ENCODE assay signal across 10 mouse cellular contexts in genomic region chr4:46569671-46570070, GRCm38 (mm10). TPM values are rescaled to one million over a fixed set of nuclear protein-coding genes. Genes with fewer than 3 reads are reported as not detected.
A peak's percentile ranks its signal among the peaks of the same experiment; 100 is the strongest.
DNase-seq lines count a peak whose midpoint lies in the region; ATAC-seq lines count a peak whose summit lies in the region.
"Had no signal": no experiment of that assay in that cellular context is flagged by ENCODE, and none has a peak within 500 bp of the region (broad histone marks: within the 10 kb centered on the region; RNA-seq: fewer than 3 reads in every experiment).

No protein-coding gene starts in this region.

- 22% methylated on average over 5 of the region's 5 CpGs for WGBS in embryonic facial prominence, embryonic 10.5 days
- WGBS in kidney, embryonic 15.5 days: 47% methylated on average over 5 of the region's 5 CpGs

- peak; percentile 42 for DNase-seq in adrenal gland, postnatal 14 days
- DNase-seq in adrenal gland, adult (ENCODE audit: inconsistent age in 2 of 2, low spot score in 1 of 2): no peak
- peak; percentile 27 for DNase-seq in Muller cell, postnatal 12 days (ENCODE audit: inconsistent ontology term)
- DNase-seq in embryonic facial prominence, embryonic 10.5 days (ENCODE audit: low spot score): no peak
- DNase-seq in layer of hippocampus, postnatal 36 days: peak; percentile 49 to 57
- no peak for DNase-seq in gastrocnemius, adult 18-20 months (ENCODE audit: low spot score)
- no peak for DNase-seq in spleen, adult 12 weeks (ENCODE audit: low spot score)

- H3K27ac ChIP-seq in embryonic facial prominence, embryonic 10.5 days (replicated peaks): 0 out of 2 replicates have a peak overlapping the region, but pooled peaks have one; percentile 21
- no peak overlapping the region for H3K27ac ChIP-seq in kidney, embryonic 15.5 days
- H3K27ac ChIP-seq: embryonic facial prominence, embryonic 12.5 days; stomach, embryonic 15.5 days had no signal

- no peak for ATAC-seq in kidney, embryonic 15.5 days (replicated peaks; ENCODE audit: low FRiP score)

- no peak overlapping the region for H3K4me3 ChIP-seq in embryonic facial prominence, embryonic 10.5 days
- no peak overlapping the region for H3K4me3 ChIP-seq in kidney, embryonic 15.5 days (replicated peaks)
- H3K4me3 ChIP-seq: embryonic facial prominence, embryonic 12.5 days; stomach, embryonic 15.5 days had no signal

- H3K27me3 ChIP-seq in embryonic facial prominence, embryonic 10.5 days (replicated peaks; ENCODE audit: low read depth, poor library complexity, severe bottlenecking): no peaks in the 10 kb centered on the region
- no peaks in the 10 kb centered on the region for H3K27me3 ChIP-seq in kidney, embryonic 15.5 days
- H3K27me3 ChIP-seq: embryonic facial prominence, embryonic 12.5 days; stomach, embryonic 15.5 days had no signal

- H3K9me3 ChIP-seq in embryonic facial prominence, embryonic 10.5 days: no peaks in the 10 kb centered on the region
- H3K9me3 ChIP-seq in kidney, embryonic 15.5 days (replicated peaks): no peaks in the 10 kb centered on the region
- H3K9me3 ChIP-seq: embryonic facial prominence, embryonic 12.5 days; stomach, embryonic 15.5 days had no signal

- H3K36me3 ChIP-seq in embryonic facial prominence, embryonic 10.5 days (replicated peaks): no peaks in the 10 kb centered on the region
- no peaks in the 10 kb centered on the region for H3K36me3 ChIP-seq in kidney, embryonic 15.5 days
- H3K36me3 ChIP-seq: embryonic facial prominence, embryonic 12.5 days; stomach, embryonic 15.5 days had no signal

- no peak overlapping the region for H3K9ac ChIP-seq in kidney, embryonic 15.5 days
- H3K9ac ChIP-seq: embryonic facial prominence, embryonic 12.5 days; stomach, embryonic 15.5 days had no signal

- peaks cover 15% of the 10 kb centered on the region for H3K4me1 ChIP-seq in embryonic facial prominence, embryonic 10.5 days
- peaks cover 4% of the 10 kb centered on the region; the same call in 1 of the 2 replicates for H3K4me1 ChIP-seq in kidney, embryonic 15.5 days
- H3K4me1 ChIP-seq: stomach, embryonic 15.5 days had no signal

- no peak overlapping the region for H3K4me2 ChIP-seq in kidney, embryonic 15.5 days
- H3K4me2 ChIP-seq: embryonic facial prominence, embryonic 12.5 days; stomach, embryonic 15.5 days had no signal

RNA-seq across cellular contexts. Expression of gene Coro2a, which starts 32.3 kb away (rescaled TPM):
- 3.3 and 5.3 TPM in 2 replicates for total RNA-seq in adrenal gland, postnatal 14 days (2021)
- polyA plus RNA-seq in embryonic facial prominence, embryonic 10.5 days (2016; fragmentation: Nextera tagmentation; extraction: Ambion mirVana): 7.1 and 8.5 TPM in 2 replicates
- 10 to 100 TPM; 16.0 to 17.0 TPM for total RNA-seq in layer of hippocampus, postnatal 36 days (2021)
- under 1 TPM; 0.11 to 0.26 TPM for total RNA-seq in gastrocnemius, adult 18-20 months (2021)
- 4.8 and 6.0 TPM in 2 replicates for polyA plus RNA-seq in kidney, embryonic 15.5 days (2015; fragmentation: Nextera tagmentation; extraction: Ambion mirVana)

RNA-seq across cellular contexts. Expression of gene Trim14, which starts 33.7 kb away (rescaled TPM):
- 7.7 and 8.0 TPM in 2 replicates for total RNA-seq in adrenal gland, postnatal 14 days (2021)
- 0.59 and 0.64 TPM in 2 replicates for polyA plus RNA-seq in embryonic facial prominence, embryonic 10.5 days (2016; fragmentation: Nextera tagmentation; extraction: Ambion mirVana)
- 1 to 10 TPM in 1 of 2 experiments, under 1 TPM in 1; 0.88 to 1.1 TPM for total RNA-seq in layer of hippocampus, postnatal 36 days (2021)
- total RNA-seq in gastrocnemius, adult 18-20 months (2021): under 1 TPM; 0.50 to 0.76 TPM
- polyA plus RNA-seq in kidney, embryonic 15.5 days (2015; fragmentation: Nextera tagmentation; extraction: Ambion mirVana): 1.8 and 2.7 TPM in 2 replicates

Comparison
In these comparisons a context has a peak if more than half of its experiments do, and no peak if none do; other contexts are left out.
1. DNase-seq: peak in adrenal gland, postnatal 14 days (single experiment), Muller cell, postnatal 12 days (single experiment) and layer of hippocampus, postnatal 36 days (2 of 2); none in adrenal gland, adult (0 of 2), embryonic facial prominence, embryonic 10.5 days (single experiment), gastrocnemius, adult 18-20 months (single experiment) and spleen, adult 12 weeks (single experiment).